Mouse (Mus musculus): Measurements from ENCODE around the gene Ccr10. TPM values are rescaled to one million over a fixed set of nuclear protein-coding genes. Genes with fewer than 3 reads are reported as not detected.
A peak's percentile ranks its signal among the peaks of the same experiment; 100 is the strongest.

The Ccr10 gene
- polyA plus RNA-seq, 1 experiment from 2014 or later = not detected

GRCm38 (mm10) chr11:101187541-101187940, 12.3 kb upstream of the Ccr10 start:
- 76% methylated on average over 5 of the region's 5 CpGs for WGBS (ENCODE audit: insufficient replicate concordance)
- no peaks in the 10 kb centered on the region; the same call in 1 of the 2 replicates for H3K36me3 ChIP-seq
- H3K9me3 ChIP-seq (replicated peaks) = no peaks in the 10 kb centered on the region

GRCm38 (mm10) chr11:101186526-101187247, 11.4 kb upstream of the Ccr10 start:
- DNase-seq (no peak), ATAC-seq (ENCODE audit: low read depth) (no peak)
- 84% methylated on average over 27 of the region's 27 CpGs for WGBS (ENCODE audit: insufficient replicate concordance)
- Histone ChIP-seq H3K4me1 (replicated peaks) (peaks cover 39% of the 10 kb centered on the region), H3K27me3 (peaks cover 32% of the 10 kb centered on the region), H3K27ac (no peak overlapping the region), H3K9me3 (replicated peaks) (no peaks in the 10 kb centered on the region), H3K9ac (no peak overlapping the region), H3K4me3 (replicated peaks) (no peak overlapping the region), H3K4me2 (no peak overlapping the region), H3K36me3 (no peaks in the 10 kb centered on the region)

More at GRCm38 (mm10) chr11:101187541-101187940, 12.3 kb upstream of the Ccr10 start:
- Histone ChIP-seq H3K27ac (0 out of 2 replicates have a peak overlapping the region, but pooled peaks have one; percentile 96), H3K9ac (no peak overlapping the region), H3K4me3 (replicated peaks) (no peak overlapping the region), H3K4me1 (replicated peaks) (peaks cover 44% of the 10 kb centered on the region), H3K4me2 (no peak overlapping the region), H3K27me3 (peaks cover 24% of the 10 kb centered on the region)
- DNase-seq (no peak), ATAC-seq (ENCODE audit: low read depth) (no peak)

- Histone ChIP-seq H3K27ac (no peak overlapping the region), H3K4me1 (replicated peaks) (peaks cover 26% of the 10 kb centered on the region), H3K27me3 (peaks cover 39% of the 10 kb centered on the region), H3K9me3 (replicated peaks) (no peaks in the 10 kb centered on the region), H3K36me3 (no peaks in the 10 kb centered on the region), H3K9ac (no peak overlapping the region), H3K4me3 (replicated peaks) (no peak overlapping the region), H3K4me2 (no peak overlapping the region)
- DNase-seq = no peak
- WGBS (ENCODE audit: insufficient replicate concordance) = 74% methylated on average over 4 of the region's 4 CpGs
- no peak for ATAC-seq (ENCODE audit: low read depth)
These were observed 10.2 kb upstream of the Ccr10 start for GRCm38 (mm10) chr11:101185441-101185840.

- no peaks in the 10 kb centered on the region for H3K36me3 ChIP-seq
- WGBS (ENCODE audit: insufficient replicate concordance) = 82% methylated on average over 12 of the region's 12 CpGs
These were observed 9.7 kb upstream of the Ccr10 start for GRCm38 (mm10) chr11:101184984-101185383.

GRCm38 (mm10) chr11:101182771-101183517, 7.7 kb upstream of the Ccr10 start:
- ATAC-seq (ENCODE audit: low read depth) = no peak
- H3K27ac ChIP-seq = no peak overlapping the region
- DNase-seq = no peak
- H3K9me3 ChIP-seq (replicated peaks) = no peaks in the 10 kb centered on the region
- 71% methylated on average over 14 of the region's 14 CpGs for WGBS (ENCODE audit: insufficient replicate concordance)
- H3K4me3 ChIP-seq (replicated peaks) = no peak overlapping the region
- H3K36me3 ChIP-seq = no peaks in the 10 kb centered on the region
- no peak overlapping the region for H3K9ac ChIP-seq
- H3K27me3 ChIP-seq = peaks cover 63% of the 10 kb centered on the region
- H3K4me2 ChIP-seq = no peak overlapping the region
- H3K4me1 ChIP-seq (replicated peaks) = peaks cover 4% of the 10 kb centered on the region; the same call in 1 of the 2 replicates

More at GRCm38 (mm10) chr11:101184984-101185383, 9.7 kb upstream of the Ccr10 start:
- DNase-seq (no peak), ATAC-seq (ENCODE audit: low read depth) (no peak)
- H3K9ac ChIP-seq = no peak overlapping the region
- H3K27ac ChIP-seq = no peak overlapping the region
- peaks cover 44% of the 10 kb centered on the region for H3K27me3 ChIP-seq
- H3K9me3 ChIP-seq (replicated peaks) = no peaks in the 10 kb centered on the region
- H3K4me3 ChIP-seq (replicated peaks) = no peak overlapping the region
- no peak overlapping the region for H3K4me2 ChIP-seq
- peaks cover 22% of the 10 kb centered on the region for H3K4me1 ChIP-seq (replicated peaks)

- WGBS (ENCODE audit: insufficient replicate concordance) = 82% methylated on average over 11 of the region's 11 CpGs
- ATAC-seq (ENCODE audit: low read depth) (no peak), DNase-seq (no peak)
- H3K27ac ChIP-seq = no peak overlapping the region
- H3K4me3 ChIP-seq (replicated peaks) = no peak overlapping the region
- no peaks in the 10 kb centered on the region for H3K9me3 ChIP-seq (replicated peaks)
- no peak overlapping the region for H3K4me2 ChIP-seq
- H3K27me3 ChIP-seq = peaks cover 73% of the 10 kb centered on the region
- no peak overlapping the region for H3K9ac ChIP-seq
- H3K4me1 ChIP-seq (replicated peaks) = peaks cover 6% of the 10 kb centered on the region; the same call in 1 of the 2 replicates
- H3K36me3 ChIP-seq = no peaks in the 10 kb centered on the region
These were observed 6.7 kb upstream of the Ccr10 start for GRCm38 (mm10) chr11:101181961-101182360.

- H3K9me3 ChIP-seq (replicated peaks) = no peaks in the 10 kb centered on the region
- H3K9ac ChIP-seq = no peak overlapping the region
- H3K27me3 ChIP-seq = peaks cover 82% of the 10 kb centered on the region
- peaks cover 4% of the 10 kb centered on the region; the same call in 1 of the 2 replicates for H3K4me1 ChIP-seq (replicated peaks)
- DNase-seq (no peak), ATAC-seq (ENCODE audit: low read depth) (no peak)
- H3K36me3 ChIP-seq = no peaks in the 10 kb centered on the region
- WGBS (ENCODE audit: insufficient replicate concordance) = 29% methylated on average over 10 of the region's 10 CpGs
- no peak overlapping the region for H3K4me2 ChIP-seq
- no peak overlapping the region for H3K4me3 ChIP-seq (replicated peaks)
- H3K27ac ChIP-seq = no peak overlapping the region
These were observed 5.8 kb upstream of the Ccr10 start for GRCm38 (mm10) chr11:101180846-101181740.

GRCm38 (mm10) chr11:101180261-101180660, 5.0 kb upstream of the Ccr10 start:
- ATAC-seq (ENCODE audit: low read depth) (no peak), DNase-seq (no peak)
- no peaks in the 10 kb centered on the region for H3K9me3 ChIP-seq (replicated peaks)
- no peak overlapping the region for H3K27ac ChIP-seq
- H3K4me1 ChIP-seq (replicated peaks) = peaks cover 6% of the 10 kb centered on the region
- no peaks in the 10 kb centered on the region for H3K36me3 ChIP-seq
- no peak overlapping the region for H3K4me3 ChIP-seq (replicated peaks)
- H3K27me3 ChIP-seq = peaks cover 90% of the 10 kb centered on the region
- no peak overlapping the region for H3K9ac ChIP-seq
- H3K4me2 ChIP-seq = no peak overlapping the region
- 70% methylated on average over 17 of the region's 17 CpGs for WGBS (ENCODE audit: insufficient replicate concordance)

GRCm38 (mm10) chr11:101179306-101179705, 4.1 kb upstream of the Ccr10 start:
- DNase-seq (no peak), ATAC-seq (ENCODE audit: low read depth) (no peak)
- H3K4me3 ChIP-seq (replicated peaks) = no peak overlapping the region
- no peaks in the 10 kb centered on the region for H3K36me3 ChIP-seq
- 81% methylated on average over 15 of the region's 15 CpGs for WGBS (ENCODE audit: insufficient replicate concordance)
- no peak overlapping the region for H3K4me2 ChIP-seq
- no peak overlapping the region for H3K27ac ChIP-seq
- peaks cover 15% of the 10 kb centered on the region for H3K4me1 ChIP-seq (replicated peaks)
- no peaks in the 10 kb centered on the region for H3K9me3 ChIP-seq (replicated peaks)
- H3K27me3 ChIP-seq = peaks cover 94% of the 10 kb centered on the region
- H3K9ac ChIP-seq = no peak overlapping the region

- H3K36me3 ChIP-seq = no peaks in the 10 kb centered on the region
- WGBS (ENCODE audit: insufficient replicate concordance) = 58% methylated on average over 36 of the region's 36 CpGs
- DNase-seq (no peak), ATAC-seq (ENCODE audit: low read depth) (no peak)
- H3K4me1 ChIP-seq (replicated peaks) = peaks cover 25% of the 10 kb centered on the region
- no peak overlapping the region for H3K9ac ChIP-seq
- H3K27ac ChIP-seq = no peak overlapping the region
- 0 out of 2 replicates have a peak overlapping the region, but pooled peaks have one; percentile 7 for H3K4me2 ChIP-seq
- peaks cover 94% of the 10 kb centered on the region for H3K27me3 ChIP-seq
- no peaks in the 10 kb centered on the region for H3K9me3 ChIP-seq (replicated peaks)
- H3K4me3 ChIP-seq (replicated peaks) = no peak overlapping the region
These were observed 3.1 kb upstream of the Ccr10 start for GRCm38 (mm10) chr11:101178061-101179058.
